Mouse (Mus musculus): ENCODE results near the gene Dlg2. TPM values are rescaled to one million over a fixed set of nuclear protein-coding genes. Genes with fewer than 3 reads are reported as not detected.

Dlg2 gene
- total and polyA plus RNA-seq, 3 experiments = 0.72 to 1.9 (median 1.7) TPM

GRCm38 (mm10) chr7:92100847-92101246 is 1624.4 kb downstream of the Dlg2 start:
- no peak for DNase-seq
- H3K36me3 ChIP-seq (ENCODE audit: control insufficient read depth, insufficient read depth, low read length) = no peaks in the 10 kb centered on the region
- no peaks in the 10 kb centered on the region for H3K4me1 ChIP-seq (ENCODE audit: control insufficient read depth, insufficient read depth, low read length)
- H3K27ac ChIP-seq = no peak overlapping the region
- H3K4me3 ChIP-seq = no peak overlapping the region
- H3K9ac ChIP-seq (ENCODE audit: low read depth, low read length) = no peak overlapping the region
- no peaks in the 10 kb centered on the region for H3K79me2 ChIP-seq (replicated peaks; ENCODE audit: control insufficient read depth, insufficient read depth, low read length)
- 81% methylated on average over 2 of the region's 2 CpGs for WGBS
- no peaks in the 10 kb centered on the region for H3K27me3 ChIP-seq (ENCODE audit: control insufficient read depth, insufficient read depth, low read length)
- intact Hi-C loops (cut with DNase I) = loop anchor here (5.0 kb wide), 1 partner anchor 766 kb away; no protein-coding TSS in a partner anchor
- TF ChIP-seq POLR2A (IDR thresholded peaks at IDR 0.05; ENCODE audit: insufficient read depth, low read depth, low read length) = no peak
- TF ChIP-seq EP300 (IDR thresholded peaks at IDR 0.05; ENCODE audit: insufficient read depth, low read depth, low read length) = no peak
- TF ChIP-seq CTCF (IDR thresholded peaks at IDR 0.05) = no peak

GRCm38 (mm10) chr7:92102892-92103543 is 1626.5 kb downstream of the Dlg2 start:
- 13% methylated on average over 4 of the region's 4 CpGs for WGBS
- Histone ChIP-seq H3K79me2 (replicated peaks; ENCODE audit: control insufficient read depth, insufficient read depth, low read length) (no peaks in the 10 kb centered on the region), H3K27me3 (ENCODE audit: control insufficient read depth, insufficient read depth, low read length) (no peaks in the 10 kb centered on the region), H3K27ac (no peak overlapping the region), H3K4me1 (ENCODE audit: control insufficient read depth, insufficient read depth, low read length) (no peaks in the 10 kb centered on the region), H3K4me3 (no peak overlapping the region), H3K9ac (ENCODE audit: low read depth, low read length) (no peak overlapping the region), H3K36me3 (ENCODE audit: control insufficient read depth, insufficient read depth, low read length) (no peaks in the 10 kb centered on the region)
- intact Hi-C loops (cut with DNase I) = loop anchor here (1.0 to 5.0 kb wide), 3 partner anchors 220 to 764 kb away; no protein-coding TSS in a partner anchor
- peak; percentile 23 to 36 for DNase-seq
- TF ChIP-seq EP300 (IDR thresholded peaks at IDR 0.05; ENCODE audit: insufficient read depth, low read depth, low read length) (no peak), CTCF (IDR thresholded peaks at IDR 0.05) (peak; percentile 82), POLR2A (IDR thresholded peaks at IDR 0.05; ENCODE audit: insufficient read depth, low read depth, low read length) (no peak)

GRCm38 (mm10) chr7:92105477-92105876 is 1629.0 kb downstream of the Dlg2 start:
- H3K27ac ChIP-seq = no peak overlapping the region
- peak; percentile 70 for TF ChIP-seq CTCF (IDR thresholded peaks at IDR 0.05)
- no peak for TF ChIP-seq POLR2A (IDR thresholded peaks at IDR 0.05; ENCODE audit: insufficient read depth, low read depth, low read length)
- intact Hi-C loops (cut with DNase I) = no loop called here
- H3K4me3 ChIP-seq = no peak overlapping the region
- H3K36me3 ChIP-seq (ENCODE audit: control insufficient read depth, insufficient read depth, low read length) = no peaks in the 10 kb centered on the region
- no peaks in the 10 kb centered on the region for H3K79me2 ChIP-seq (replicated peaks; ENCODE audit: control insufficient read depth, insufficient read depth, low read length)
- H3K27me3 ChIP-seq (ENCODE audit: control insufficient read depth, insufficient read depth, low read length) = no peaks in the 10 kb centered on the region
- no peak for DNase-seq
- H3K9ac ChIP-seq (ENCODE audit: low read depth, low read length) = no peak overlapping the region
- H3K4me1 ChIP-seq (ENCODE audit: control insufficient read depth, insufficient read depth, low read length) = no peaks in the 10 kb centered on the region
- 19% methylated on average over 2 of the region's 2 CpGs for WGBS

GRCm38 (mm10) chr7:92105956-92106355 is 1629.5 kb downstream of the Dlg2 start:
- no peaks in the 10 kb centered on the region for H3K36me3 ChIP-seq (ENCODE audit: control insufficient read depth, insufficient read depth, low read length)
- no peaks in the 10 kb centered on the region for H3K27me3 ChIP-seq (ENCODE audit: control insufficient read depth, insufficient read depth, low read length)
- H3K9ac ChIP-seq (ENCODE audit: low read depth, low read length) = no peak overlapping the region
- H3K79me2 ChIP-seq (replicated peaks; ENCODE audit: control insufficient read depth, insufficient read depth, low read length) = no peaks in the 10 kb centered on the region
- TF ChIP-seq POLR2A (IDR thresholded peaks at IDR 0.05; ENCODE audit: insufficient read depth, low read depth, low read length) (no peak), EP300 (IDR thresholded peaks at IDR 0.05; ENCODE audit: insufficient read depth, low read depth, low read length) (no peak), CTCF (IDR thresholded peaks at IDR 0.05) (no peak)
- no peak overlapping the region for H3K4me3 ChIP-seq
- no peak overlapping the region for H3K27ac ChIP-seq
- no peaks in the 10 kb centered on the region for H3K4me1 ChIP-seq (ENCODE audit: control insufficient read depth, insufficient read depth, low read length)
- WGBS = 65% methylated on average over 2 of the region's 2 CpGs
- no peak for DNase-seq
- intact Hi-C loops (cut with DNase I) = no loop called here

- H3K4me3 ChIP-seq = no peak overlapping the region
- no peak for DNase-seq
- no peaks in the 10 kb centered on the region for H3K36me3 ChIP-seq (ENCODE audit: control insufficient read depth, insufficient read depth, low read length)
- no peak overlapping the region for H3K27ac ChIP-seq
- H3K4me1 ChIP-seq (ENCODE audit: control insufficient read depth, insufficient read depth, low read length) = no peaks in the 10 kb centered on the region
- no peak for TF ChIP-seq POLR2A (IDR thresholded peaks at IDR 0.05; ENCODE audit: insufficient read depth, low read depth, low read length)
- no peak for TF ChIP-seq EP300 (IDR thresholded peaks at IDR 0.05; ENCODE audit: insufficient read depth, low read depth, low read length)
- no peak for TF ChIP-seq CTCF (IDR thresholded peaks at IDR 0.05)
- 86% methylated on average over 4 of the region's 4 CpGs for WGBS
- H3K9ac ChIP-seq (ENCODE audit: low read depth, low read length) = no peak overlapping the region
- no peaks in the 10 kb centered on the region for H3K27me3 ChIP-seq (ENCODE audit: control insufficient read depth, insufficient read depth, low read length)
- no peaks in the 10 kb centered on the region for H3K79me2 ChIP-seq (replicated peaks; ENCODE audit: control insufficient read depth, insufficient read depth, low read length)
- intact Hi-C loops (cut with DNase I) = no loop called here
Observed at GRCm38 (mm10) chr7:92113065-92113464, 1636.6 kb downstream of the Dlg2 start.

GRCm38 (mm10) chr7:92115237-92115871 is 1638.9 kb downstream of the Dlg2 start:
- Histone ChIP-seq H3K4me1 (ENCODE audit: control insufficient read depth, insufficient read depth, low read length) (no peaks in the 10 kb centered on the region; the same call in 1 of the 2 replicates), H3K27ac (no peak overlapping the region), H3K36me3 (ENCODE audit: control insufficient read depth, insufficient read depth, low read length) (no peaks in the 10 kb centered on the region), H3K4me3 (no peak overlapping the region), H3K79me2 (replicated peaks; ENCODE audit: control insufficient read depth, insufficient read depth, low read length) (no peaks in the 10 kb centered on the region), H3K9ac (ENCODE audit: low read depth, low read length) (no peak overlapping the region), H3K27me3 (ENCODE audit: control insufficient read depth, insufficient read depth, low read length) (no peaks in the 10 kb centered on the region)
- 59% methylated on average over 5 of the region's 5 CpGs for WGBS
- no peak for DNase-seq
- intact Hi-C loops (cut with DNase I) = no loop called here
- TF ChIP-seq POLR2A (IDR thresholded peaks at IDR 0.05; ENCODE audit: insufficient read depth, low read depth, low read length) (no peak), EP300 (IDR thresholded peaks at IDR 0.05; ENCODE audit: insufficient read depth, low read depth, low read length) (no peak), CTCF (IDR thresholded peaks at IDR 0.05) (no peak)
